Mouse (Mus musculus): ENCODE measurements around the gene Zscan26. TPM values are rescaled to one million over a fixed set of nuclear protein-coding genes. Genes with fewer than 3 reads are reported as not detected.
A peak's percentile ranks its signal among the peaks of the same experiment; 100 is the strongest.
"Not testable (repeated sequence)": the region's sequence is repeated elsewhere in the genome, so short reads cannot be mapped to it uniquely, and the experiment has no call there.

The Zscan26 gene
- 24.4 and 24.6 TPM in 2 replicates for polyA plus RNA-seq (2016; fragmentation: Nextera tagmentation; extraction: Ambion mirVana)

- ATAC-seq (ENCODE audit: low FRiP score, low read depth) = peak; percentile 93
- Histone ChIP-seq H3K4me1 (peaks cover 9% of the 10 kb centered on the region), H3K9me3 (no peaks in the 10 kb centered on the region), H3K27ac (replicated peaks) (peak within 1 kb of the TSS; percentile 50; the same call in 1 of the 2 replicates), H3K4me2 (replicated peaks) (peak within 1 kb of the TSS; percentile 84), H3K9ac (replicated peaks) (peak within 1 kb of the TSS; percentile 73), H3K4me3 (peak within 1 kb of the TSS; percentile 71), H3K27me3 (peaks cover 22% of the 10 kb centered on the region), H3K36me3 (0 out of 2 replicates have a peak, but pooled peaks cover 10% of the 10 kb centered on the region)
- under 1% methylated on average over 23 of the region's 23 CpGs for WGBS
These were observed at the start of gene Zscan26 for GRCm38 (mm10) chr13:21453449-21453848. Zscan26 (minus strand) TSS chr13:21453730.

GRCm38 (mm10) chr13:21502296-21502695 lies 48.8 kb upstream of the Zscan26 start:
- Histone ChIP-seq H3K4me1 (0 out of 2 replicates have a peak, but pooled peaks cover 4% of the 10 kb centered on the region), H3K27ac (replicated peaks) (no peak overlapping the region), H3K9ac (replicated peaks) (no peak overlapping the region), H3K9me3 (no peaks in the 10 kb centered on the region), H3K4me2 (replicated peaks) (no peak overlapping the region), H3K27me3 (0 out of 2 replicates have a peak, but pooled peaks cover 3% of the 10 kb centered on the region), H3K4me3 (no peak overlapping the region), H3K36me3 (no peaks in the 10 kb centered on the region)
- no peak for ATAC-seq (ENCODE audit: low FRiP score, low read depth)
- WGBS = 86% methylated on average over 5 of the region's 5 CpGs

GRCm38 (mm10) chr13:21501182-21501581 lies 47.7 kb upstream of the Zscan26 start, which contains the start of gene Gm11273:
Gm11273 (minus strand) TSS chr13:21501418.
- 94% methylated on average over 17 of the region's 17 CpGs for WGBS
- H3K4me1 ChIP-seq; H3K27ac ChIP-seq (replicated peaks); H3K27me3 ChIP-seq; H3K9ac ChIP-seq (replicated peaks); ATAC-seq (ENCODE audit: low FRiP score, low read depth); H3K9me3 ChIP-seq; H3K4me3 ChIP-seq; H3K36me3 ChIP-seq; H3K4me2 ChIP-seq (replicated peaks): not testable (repeated sequence)

GRCm38 (mm10) chr13:21495080-21495479 lies 41.5 kb upstream of the Zscan26 start, which contains the start of gene AK157302:
AK157302 (plus strand) TSS chr13:21495223.
- 94% methylated on average over 21 of the region's 21 CpGs for WGBS

GRCm38 (mm10) chr13:21492847-21493246 lies 39.3 kb upstream of the Zscan26 start:
- H3K9ac ChIP-seq (replicated peaks) = no peak overlapping the region
- H3K4me1 ChIP-seq = no peaks in the 10 kb centered on the region
- no peaks in the 10 kb centered on the region for H3K36me3 ChIP-seq
- no peak for ATAC-seq (ENCODE audit: low FRiP score, low read depth)
- H3K9me3 ChIP-seq = no peaks in the 10 kb centered on the region
- 94% methylated on average over 5 of the region's 5 CpGs for WGBS
- H3K27ac ChIP-seq (replicated peaks) = no peak overlapping the region
- no peak overlapping the region for H3K4me2 ChIP-seq (replicated peaks)
- H3K4me3 ChIP-seq = no peak overlapping the region
- H3K27me3 ChIP-seq = no peaks in the 10 kb centered on the region

More at GRCm38 (mm10) chr13:21495080-21495479, 41.5 kb upstream of the Zscan26 start, which contains the start of gene AK157302:
- Histone ChIP-seq H3K4me2 (replicated peaks) (no peak within 1 kb of the TSS), H3K27ac (replicated peaks) (no peak within 1 kb of the TSS), H3K9ac (replicated peaks) (no peak within 1 kb of the TSS), H3K36me3 (no peaks in the 10 kb centered on the region), H3K4me3 (no peak within 1 kb of the TSS), H3K9me3 (no peaks in the 10 kb centered on the region), H3K4me1 (no peaks in the 10 kb centered on the region), H3K27me3 (0 out of 2 replicates have a peak, but pooled peaks cover 3% of the 10 kb centered on the region)
- no peak for ATAC-seq (ENCODE audit: low FRiP score, low read depth)

- Histone ChIP-seq H3K9ac (replicated peaks) (no peak overlapping the region), H3K4me1 (no peaks in the 10 kb centered on the region), H3K4me2 (replicated peaks) (no peak overlapping the region), H3K36me3 (peaks cover 14% of the 10 kb centered on the region), H3K9me3 (no peaks in the 10 kb centered on the region), H3K27ac (replicated peaks) (no peak overlapping the region), H3K4me3 (no peak overlapping the region), H3K27me3 (no peaks in the 10 kb centered on the region)
- no peak for ATAC-seq (ENCODE audit: low FRiP score, low read depth)
- WGBS = 94% methylated on average over 1 of the region's 1 CpGs
These were observed 33.4 kb upstream of the Zscan26 start for GRCm38 (mm10) chr13:21486881-21487280.

GRCm38 (mm10) chr13:21478759-21479670 lies 25.5 kb upstream of the Zscan26 start, which contains the start of the genes Zkscan4 and Gm10065:
Zkscan4 (plus strand) TSS chr13:21478907.
Gm10065 (minus strand) TSS chr13:21479441.
- H3K9me3 ChIP-seq, H3K36me3 ChIP-seq, H3K27me3 ChIP-seq: not testable (repeated sequence)
- Histone ChIP-seq H3K9ac (replicated peaks) (peak within 1 kb of the TSS; percentile 62), H3K27ac (replicated peaks) (peak within 1 kb of the TSS; percentile 56; the same call in 1 of the 2 replicates), H3K4me1 (peaks cover 12% of the 10 kb centered on the region), H3K4me2 (replicated peaks) (peak within 1 kb of the TSS; percentile 63), H3K4me3 (peak within 1 kb of the TSS; percentile 60)
- WGBS = 3% methylated on average over 31 of the region's 31 CpGs
- peak; percentile 84 for ATAC-seq (ENCODE audit: low FRiP score, low read depth)

- no peak overlapping the region for H3K4me2 ChIP-seq (replicated peaks)
- H3K27me3 ChIP-seq = peaks cover 11% of the 10 kb centered on the region
- H3K4me1 ChIP-seq = no peaks in the 10 kb centered on the region; the same call in 1 of the 2 replicates
- H3K36me3 ChIP-seq = no peaks in the 10 kb centered on the region
- H3K27ac ChIP-seq (replicated peaks) = no peak overlapping the region
- no peaks in the 10 kb centered on the region for H3K9me3 ChIP-seq
- ATAC-seq (ENCODE audit: low FRiP score, low read depth) = no peak
- H3K4me3 ChIP-seq = no peak overlapping the region
- no peak overlapping the region for H3K9ac ChIP-seq (replicated peaks)
- 25% methylated on average over 4 of the region's 4 CpGs for WGBS
These were observed 18.9 kb upstream of the Zscan26 start for GRCm38 (mm10) chr13:21472427-21472826.

GRCm38 (mm10) chr13:21469097-21469496 lies 15.6 kb upstream of the Zscan26 start:
- Histone ChIP-seq H3K9me3 (no peaks in the 10 kb centered on the region), H3K9ac (replicated peaks) (no peak overlapping the region), H3K4me1 (no peaks in the 10 kb centered on the region; the same call in 1 of the 2 replicates), H3K27me3 (peaks cover 25% of the 10 kb centered on the region), H3K36me3 (no peaks in the 10 kb centered on the region), H3K27ac (replicated peaks) (no peak overlapping the region), H3K4me2 (replicated peaks) (peak overlapping the region; percentile 83), H3K4me3 (no peak overlapping the region)
- no peak for ATAC-seq (ENCODE audit: low FRiP score, low read depth)
- WGBS = 12% methylated on average over 9 of the region's 9 CpGs

GRCm38 (mm10) chr13:21468061-21469019 lies 14.8 kb upstream of the Zscan26 start, which contains the start of gene Nkapl:
Nkapl (minus strand) TSS chr13:21468509.
- Histone ChIP-seq H3K27me3 (peaks cover 25% of the 10 kb centered on the region), H3K9me3 (no peaks in the 10 kb centered on the region), H3K36me3 (no peaks in the 10 kb centered on the region), H3K4me2 (replicated peaks) (peak within 1 kb of the TSS; percentile 83), H3K4me3 (peak within 1 kb of the TSS; percentile 55), H3K27ac (replicated peaks) (peak within 1 kb of the TSS; percentile 66), H3K4me1 (no peaks in the 10 kb centered on the region; the same call in 1 of the 2 replicates), H3K9ac (replicated peaks) (peak within 1 kb of the TSS; percentile 67)
- 1% methylated on average over 54 of the region's 54 CpGs for WGBS
- ATAC-seq (ENCODE audit: low FRiP score, low read depth) = peak; percentile 99

- WGBS = 84% methylated on average over 10 of the region's 10 CpGs
- H3K9me3 ChIP-seq = no peaks in the 10 kb centered on the region
- H3K4me2 ChIP-seq (replicated peaks) = no peak overlapping the region
- H3K36me3 ChIP-seq = no peaks in the 10 kb centered on the region
- H3K4me1 ChIP-seq = no peaks in the 10 kb centered on the region; the same call in 1 of the 2 replicates
- ATAC-seq (ENCODE audit: low FRiP score, low read depth) = no peak
- no peak overlapping the region for H3K4me3 ChIP-seq
- peaks cover 25% of the 10 kb centered on the region for H3K27me3 ChIP-seq
- no peak overlapping the region for H3K27ac ChIP-seq (replicated peaks)
- H3K9ac ChIP-seq (replicated peaks) = no peak overlapping the region
These were observed 13.8 kb upstream of the Zscan26 start for GRCm38 (mm10) chr13:21467336-21467735.
